Mouse (Mus musculus): ENCODE data around the gene B4galt1. TPM values are rescaled to one million over a fixed set of nuclear protein-coding genes. Genes with fewer than 3 reads are reported as not detected.
"Not testable (repeated sequence)": the region's sequence is repeated elsewhere in the genome, so short reads cannot be mapped to it uniquely, and the experiment has no call there.

Gene B4galt1
- polyA plus RNA-seq, 1 experiment from 2014 or later = 34.6 TPM

DNA sequence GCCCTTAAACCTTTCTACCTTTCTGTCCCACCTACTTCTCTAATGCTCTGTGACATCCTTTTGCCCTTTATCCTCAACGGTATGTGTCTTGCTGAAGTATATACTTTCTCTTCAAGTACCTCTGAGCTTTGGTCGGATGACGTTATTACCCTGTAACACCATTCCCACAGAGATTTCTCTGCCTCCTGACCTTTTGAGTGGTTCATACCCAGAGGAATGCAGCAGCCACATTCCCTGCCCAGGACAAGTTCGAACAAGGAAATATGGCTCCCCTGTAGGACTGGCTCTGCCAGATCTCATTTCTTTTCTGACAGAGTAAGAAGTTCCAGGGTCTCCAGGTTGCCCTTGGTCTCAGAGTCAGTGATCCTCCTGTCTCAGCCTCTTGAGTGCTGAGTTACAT, 51.9 kb downstream of the B4galt1 start:
- H3K27ac ChIP-seq (replicated peaks; ENCODE audit: low read depth, low read length) = no peak overlapping the region
- no peak overlapping the region for H3K4me2 ChIP-seq (ENCODE audit: low read depth, severe bottlenecking)
- ATAC-seq (ENCODE audit: insufficient number of reproducible peaks, low FRiP score, low TSS enrichment, low read depth) (no peak), DNase-seq (ENCODE audit: low spot score) (no peak)
- no peak overlapping the region for H3K4me3 ChIP-seq (ENCODE audit: low read depth, low read length)
- H3K27me3 ChIP-seq (ENCODE audit: control insufficient read depth, insufficient read depth, low read length) = no peaks in the 10 kb centered on the region
- H3K9ac ChIP-seq (ENCODE audit: low read length) = no peak overlapping the region
- no peaks in the 10 kb centered on the region for H3K4me1 ChIP-seq (ENCODE audit: control insufficient read depth, insufficient read depth, low read length)
- 89% methylated on average over 4 of the region's 4 CpGs for WGBS
- peaks cover 5% of the 10 kb centered on the region; the same call in 1 of the 2 replicates for H3K36me3 ChIP-seq (ENCODE audit: control insufficient read depth, insufficient read depth, low read length)
- no peaks in the 10 kb centered on the region for H3K9me3 ChIP-seq (ENCODE audit: control insufficient read depth, low read length)

DNA sequence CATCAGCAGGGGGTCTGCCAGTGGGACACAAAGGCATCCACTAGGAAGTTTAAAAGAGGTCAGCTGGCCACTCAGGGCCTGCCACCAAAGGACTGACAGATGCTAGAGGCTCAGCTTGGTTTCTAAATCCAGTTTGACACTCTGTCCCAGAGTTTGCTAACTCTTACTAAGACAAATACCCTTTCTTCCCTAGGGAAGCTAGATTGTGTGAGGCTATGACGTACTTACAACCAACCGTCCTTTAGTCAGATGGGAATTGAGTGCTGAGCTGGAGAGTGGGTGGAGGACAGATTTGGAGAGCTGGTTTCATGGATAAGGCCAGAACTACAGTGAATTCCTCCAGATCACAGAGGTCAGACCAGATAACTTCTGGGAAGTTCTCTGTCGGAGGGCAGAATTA, 52.9 kb downstream of the B4galt1 start:
- no peak overlapping the region for H3K4me3 ChIP-seq (ENCODE audit: low read depth, low read length)
- DNase-seq (ENCODE audit: low spot score) (no peak), ATAC-seq (ENCODE audit: insufficient number of reproducible peaks, low FRiP score, low TSS enrichment, low read depth) (no peak)
- WGBS = 87% methylated on average over 3 of the region's 3 CpGs
- no peak overlapping the region for H3K9ac ChIP-seq (ENCODE audit: low read length)
- peaks cover 2% of the 10 kb centered on the region; the same call in 1 of the 2 replicates for H3K36me3 ChIP-seq (ENCODE audit: control insufficient read depth, insufficient read depth, low read length)
- no peak overlapping the region for H3K4me2 ChIP-seq (ENCODE audit: low read depth, severe bottlenecking)
- H3K9me3 ChIP-seq (ENCODE audit: control insufficient read depth, low read length) = no peaks in the 10 kb centered on the region
- no peaks in the 10 kb centered on the region for H3K4me1 ChIP-seq (ENCODE audit: control insufficient read depth, insufficient read depth, low read length)
- no peak overlapping the region for H3K27ac ChIP-seq (replicated peaks; ENCODE audit: low read depth, low read length)
- no peaks in the 10 kb centered on the region for H3K27me3 ChIP-seq (ENCODE audit: control insufficient read depth, insufficient read depth, low read length)

DNA sequence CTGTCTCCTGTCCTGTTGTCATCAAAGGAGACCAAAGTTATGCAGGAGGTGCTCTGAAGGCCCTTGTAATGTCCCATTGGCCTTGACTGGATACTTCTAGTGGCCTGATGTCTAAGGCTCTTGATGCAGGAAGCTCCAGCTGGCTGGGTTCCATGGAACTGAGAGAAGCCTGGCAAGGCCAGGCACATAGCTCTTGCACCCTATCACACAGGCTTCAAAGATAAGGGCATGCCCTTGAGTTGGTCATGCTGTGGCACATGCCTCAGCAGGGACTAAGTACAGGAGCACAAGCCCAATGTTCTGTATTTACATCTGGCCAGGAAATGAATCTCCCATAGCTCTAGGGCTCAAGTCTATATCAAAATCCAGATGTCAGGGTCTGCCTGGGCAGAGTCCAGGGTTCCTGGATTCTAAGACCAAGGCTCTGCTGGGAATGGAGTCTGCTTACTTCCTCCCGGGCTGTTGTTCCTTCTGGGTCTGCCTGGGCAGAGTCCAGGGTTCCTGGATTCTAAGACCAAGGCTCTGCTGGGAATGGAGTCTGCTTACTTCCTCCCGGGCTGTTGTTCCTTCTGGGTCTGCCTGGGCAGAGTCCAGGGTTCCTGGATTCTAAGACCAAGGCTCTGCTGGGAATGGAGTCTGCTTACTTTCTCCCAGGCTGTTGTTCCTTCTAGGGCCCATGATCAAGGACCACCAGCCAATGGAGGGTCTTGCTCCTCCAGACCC, 54.8 kb downstream of the B4galt1 start:
- not testable (repeated sequence) for ATAC-seq (ENCODE audit: insufficient number of reproducible peaks, low FRiP score, low TSS enrichment, low read depth); H3K36me3 ChIP-seq (ENCODE audit: control insufficient read depth, insufficient read depth, low read length)

DNA sequence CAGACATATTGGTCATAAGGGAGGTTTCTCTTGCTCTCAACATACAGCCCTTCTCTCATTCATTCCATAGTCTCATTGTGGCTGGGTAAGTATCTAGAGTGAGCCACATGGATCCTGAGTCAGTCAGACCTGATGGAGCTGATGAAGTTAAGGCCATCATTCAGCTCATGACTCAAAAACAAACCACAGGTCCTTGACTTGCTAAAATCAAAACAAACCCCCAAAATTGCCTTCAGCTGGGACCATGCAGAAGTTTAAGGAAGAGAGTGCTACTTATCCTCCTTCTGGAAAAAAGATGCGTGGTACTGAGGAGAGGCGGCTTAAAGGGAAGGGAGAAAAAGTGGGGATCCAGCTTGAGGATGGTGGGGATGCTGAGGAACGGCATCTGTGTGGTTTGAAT, 58.0 kb downstream of the B4galt1 start:
- Histone ChIP-seq H3K36me3 (ENCODE audit: control insufficient read depth, insufficient read depth, low read length) (no peaks in the 10 kb centered on the region), H3K27me3 (ENCODE audit: control insufficient read depth, insufficient read depth, low read length) (no peaks in the 10 kb centered on the region), H3K9me3 (ENCODE audit: control insufficient read depth, low read length) (no peaks in the 10 kb centered on the region; the same call in 1 of the 2 replicates), H3K9ac (ENCODE audit: low read length) (no peak overlapping the region), H3K4me1 (ENCODE audit: control insufficient read depth, insufficient read depth, low read length) (no peaks in the 10 kb centered on the region), H3K4me3 (ENCODE audit: low read depth, low read length) (no peak overlapping the region), H3K27ac (replicated peaks; ENCODE audit: low read depth, low read length) (no peak overlapping the region), H3K4me2 (ENCODE audit: low read depth, severe bottlenecking) (no peak overlapping the region)
- no peak for ATAC-seq (ENCODE audit: insufficient number of reproducible peaks, low FRiP score, low TSS enrichment, low read depth)
- no peak for DNase-seq (ENCODE audit: low spot score)
- WGBS = 92% methylated on average over 3 of the region's 3 CpGs

More for the DNA sequence above, 54.8 kb downstream of the B4galt1 start:
- not testable (repeated sequence) for DNase-seq (ENCODE audit: low spot score); H3K9me3 ChIP-seq (ENCODE audit: control insufficient read depth, low read length); H3K27ac ChIP-seq (replicated peaks; ENCODE audit: low read depth, low read length); H3K4me3 ChIP-seq (ENCODE audit: low read depth, low read length); H3K9ac ChIP-seq (ENCODE audit: low read length); H3K4me2 ChIP-seq (ENCODE audit: low read depth, severe bottlenecking); H3K27me3 ChIP-seq (ENCODE audit: control insufficient read depth, insufficient read depth, low read length); H3K4me1 ChIP-seq (ENCODE audit: control insufficient read depth, insufficient read depth, low read length)
- 100% methylated on average over 1 of the region's 2 CpGs for WGBS

DNA sequence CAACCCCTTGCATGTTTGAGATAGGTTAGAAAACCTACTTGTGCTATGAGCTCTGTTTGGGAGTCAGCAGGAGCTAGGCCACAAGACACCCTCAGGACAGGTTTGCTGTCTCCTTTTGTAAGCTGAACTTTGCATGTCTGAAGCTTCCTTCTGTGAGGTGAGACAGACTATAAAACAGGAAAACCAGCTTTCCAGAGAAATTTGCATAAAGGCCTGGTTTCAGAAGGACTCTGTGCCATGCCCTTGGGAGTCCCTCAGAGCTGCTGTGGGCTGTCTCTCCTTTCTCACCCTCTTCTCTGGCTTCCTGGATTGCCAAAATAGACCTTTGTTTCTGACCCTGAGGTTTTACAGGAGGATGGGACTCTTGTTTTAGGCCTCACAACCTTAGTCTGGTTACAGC, 59.5 kb downstream of the B4galt1 start:
- Histone ChIP-seq H3K4me1 (ENCODE audit: control insufficient read depth, insufficient read depth, low read length) (no peaks in the 10 kb centered on the region), H3K27ac (replicated peaks; ENCODE audit: low read depth, low read length) (no peak overlapping the region), H3K27me3 (ENCODE audit: control insufficient read depth, insufficient read depth, low read length) (no peaks in the 10 kb centered on the region), H3K36me3 (ENCODE audit: control insufficient read depth, insufficient read depth, low read length) (no peaks in the 10 kb centered on the region), H3K4me2 (ENCODE audit: low read depth, severe bottlenecking) (no peak overlapping the region), H3K9me3 (ENCODE audit: control insufficient read depth, low read length) (no peaks in the 10 kb centered on the region; the same call in 1 of the 2 replicates), H3K4me3 (ENCODE audit: low read depth, low read length) (no peak overlapping the region), H3K9ac (ENCODE audit: low read length) (no peak overlapping the region)
- DNase-seq (ENCODE audit: low spot score) (no peak), ATAC-seq (ENCODE audit: insufficient number of reproducible peaks, low FRiP score, low TSS enrichment, low read depth) (no peak)

DNA sequence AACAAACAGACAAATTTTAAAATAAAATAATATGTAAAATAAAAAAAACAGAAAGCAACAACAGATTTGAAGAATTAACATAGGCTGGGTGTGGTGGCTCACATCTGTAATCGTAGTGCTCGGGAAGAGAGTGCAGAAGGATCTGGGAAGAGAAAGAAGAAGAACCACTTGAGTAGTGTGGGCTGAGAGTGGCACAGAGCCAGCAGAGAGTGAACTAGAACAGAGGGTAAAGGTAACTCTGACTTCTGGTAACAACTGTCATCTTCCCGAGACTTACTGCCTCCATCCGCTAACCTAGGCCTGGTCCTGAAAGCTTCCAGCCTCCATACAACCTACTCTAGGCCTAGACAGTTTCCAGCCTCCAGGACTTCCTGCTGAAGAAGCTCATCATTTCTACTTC, 62.6 kb downstream of the B4galt1 start:
- 93% methylated on average over 4 of the region's 4 CpGs for whole genome bisulfite sequencing
- ATAC-seq (ENCODE audit: insufficient number of reproducible peaks, low FRiP score, low TSS enrichment, low read depth) (no peak), DNase-seq (ENCODE audit: low spot score) (no peak)
- Histone ChIP-seq H3K27ac (replicated peaks; ENCODE audit: low read depth, low read length) (no peak overlapping the region), H3K9me3 (ENCODE audit: control insufficient read depth, low read length) (no peaks in the 10 kb centered on the region; the same call in 1 of the 2 replicates), H3K36me3 (ENCODE audit: control insufficient read depth, insufficient read depth, low read length) (no peaks in the 10 kb centered on the region), H3K4me3 (ENCODE audit: low read depth, low read length) (no peak overlapping the region), H3K4me2 (ENCODE audit: low read depth, severe bottlenecking) (no peak overlapping the region), H3K4me1 (ENCODE audit: control insufficient read depth, insufficient read depth, low read length) (no peaks in the 10 kb centered on the region), H3K27me3 (ENCODE audit: control insufficient read depth, insufficient read depth, low read length) (no peaks in the 10 kb centered on the region), H3K9ac (ENCODE audit: low read length) (no peak overlapping the region)

DNA sequence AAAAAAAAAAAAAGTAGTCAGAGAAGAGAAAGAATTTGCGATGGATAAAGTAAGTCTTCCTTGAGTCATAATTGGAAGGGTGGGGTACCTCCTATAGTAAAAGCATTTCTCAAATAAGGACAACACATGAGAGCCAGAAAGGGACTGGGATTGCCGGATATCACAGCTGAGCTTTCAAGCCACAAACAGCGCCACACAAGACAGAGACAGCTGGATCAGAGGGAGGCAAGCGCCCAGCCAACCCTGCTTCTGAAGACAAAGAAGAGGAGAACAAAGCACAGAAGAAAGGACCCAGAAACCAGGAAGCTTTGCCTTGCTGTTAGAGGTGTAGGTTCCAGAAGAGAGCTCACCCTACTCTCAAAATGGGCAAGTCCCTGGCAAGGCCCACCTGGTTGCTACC, 67.2 kb downstream of the B4galt1 start:
- Histone ChIP-seq H3K4me3 (ENCODE audit: low read depth, low read length) (no peak overlapping the region), H3K4me2 (ENCODE audit: low read depth, severe bottlenecking) (no peak overlapping the region), H3K4me1 (ENCODE audit: control insufficient read depth, insufficient read depth, low read length) (peaks cover 6% of the 10 kb centered on the region; the same call in 1 of the 2 replicates), H3K9ac (ENCODE audit: low read length) (no peak overlapping the region), H3K36me3 (ENCODE audit: control insufficient read depth, insufficient read depth, low read length) (no peaks in the 10 kb centered on the region), H3K27ac (replicated peaks; ENCODE audit: low read depth, low read length) (no peak overlapping the region), H3K27me3 (ENCODE audit: control insufficient read depth, insufficient read depth, low read length) (no peaks in the 10 kb centered on the region), H3K9me3 (ENCODE audit: control insufficient read depth, low read length) (no peaks in the 10 kb centered on the region)
- ATAC-seq (ENCODE audit: insufficient number of reproducible peaks, low FRiP score, low TSS enrichment, low read depth) (no peak), DNase-seq (ENCODE audit: low spot score) (no peak)
- 88% methylated on average over 4 of the region's 4 CpGs for WGBS

DNA sequence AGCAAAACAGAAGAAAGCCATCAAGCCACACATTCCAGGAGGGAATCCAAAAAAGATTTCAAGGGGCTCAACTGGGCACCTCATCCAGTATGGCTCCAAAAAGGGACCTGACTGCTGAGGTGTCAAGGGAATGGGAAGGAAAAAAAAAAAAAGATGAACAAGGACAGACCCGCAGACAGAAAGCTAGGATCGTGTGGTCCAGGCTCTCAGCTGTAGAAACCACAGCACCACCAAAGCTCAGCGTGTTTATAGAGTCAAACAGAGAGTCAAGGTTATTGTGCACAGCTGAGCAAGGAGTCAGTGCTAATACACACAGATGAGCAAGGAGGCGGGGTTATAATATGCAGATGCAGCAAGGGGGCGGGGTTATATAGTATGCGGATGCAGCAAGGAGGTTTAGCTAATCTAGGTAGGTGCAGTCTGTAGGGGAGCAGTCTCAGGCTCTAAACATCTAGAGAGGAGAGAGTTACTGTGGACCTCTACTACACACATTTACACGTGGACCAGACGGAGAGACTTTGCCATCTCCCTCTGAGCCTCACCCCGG, 68.1 kb downstream of the B4galt1 start:
- DNase-seq (ENCODE audit: low spot score) = no peak
- Histone ChIP-seq H3K9ac (ENCODE audit: low read length) (no peak overlapping the region), H3K36me3 (ENCODE audit: control insufficient read depth, insufficient read depth, low read length) (no peaks in the 10 kb centered on the region), H3K4me1 (ENCODE audit: control insufficient read depth, insufficient read depth, low read length) (peaks cover 10% of the 10 kb centered on the region), H3K27ac (replicated peaks; ENCODE audit: low read depth, low read length) (no peak overlapping the region), H3K4me3 (ENCODE audit: low read depth, low read length) (no peak overlapping the region), H3K9me3 (ENCODE audit: control insufficient read depth, low read length) (no peaks in the 10 kb centered on the region), H3K4me2 (ENCODE audit: low read depth, severe bottlenecking) (no peak overlapping the region), H3K27me3 (ENCODE audit: control insufficient read depth, insufficient read depth, low read length) (no peaks in the 10 kb centered on the region)
- ATAC-seq (ENCODE audit: insufficient number of reproducible peaks, low FRiP score, low TSS enrichment, low read depth) = no peak
- 82% methylated on average over 9 of the region's 9 CpGs for WGBS
